Mouse (Mus musculus): Measurements from ENCODE around the gene Cdc42ep2. TPM values are rescaled to one million over a fixed set of nuclear protein-coding genes. Genes with fewer than 3 reads are reported as not detected.

Cdc42ep2 gene
- total RNA-seq, 4 experiments from 2014 or later, result 4.9 to 9.6 (median 8.3) TPM

DNA sequence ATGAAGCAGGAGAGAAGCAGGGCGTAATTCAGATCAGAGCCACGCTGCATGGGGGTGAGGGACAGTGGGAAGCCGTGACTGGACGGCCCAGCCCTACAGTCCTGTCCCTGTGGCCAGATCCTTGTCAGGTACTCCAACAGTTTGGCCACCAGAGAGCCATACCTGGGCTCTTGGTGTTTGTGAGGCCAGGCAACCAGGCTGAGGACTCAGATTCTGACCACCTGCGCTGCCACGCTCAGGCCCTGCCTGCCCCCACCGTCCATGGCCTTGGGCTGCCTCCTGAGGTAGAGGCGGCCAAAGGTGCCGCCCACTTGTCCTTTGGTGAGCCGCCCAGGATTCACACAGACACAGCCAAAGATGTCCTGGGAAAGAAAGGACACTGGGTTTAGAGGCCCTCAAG, 16.0 kb upstream of the Cdc42ep2 start:
- DNase-seq, result peak; percentile 58

DNA sequence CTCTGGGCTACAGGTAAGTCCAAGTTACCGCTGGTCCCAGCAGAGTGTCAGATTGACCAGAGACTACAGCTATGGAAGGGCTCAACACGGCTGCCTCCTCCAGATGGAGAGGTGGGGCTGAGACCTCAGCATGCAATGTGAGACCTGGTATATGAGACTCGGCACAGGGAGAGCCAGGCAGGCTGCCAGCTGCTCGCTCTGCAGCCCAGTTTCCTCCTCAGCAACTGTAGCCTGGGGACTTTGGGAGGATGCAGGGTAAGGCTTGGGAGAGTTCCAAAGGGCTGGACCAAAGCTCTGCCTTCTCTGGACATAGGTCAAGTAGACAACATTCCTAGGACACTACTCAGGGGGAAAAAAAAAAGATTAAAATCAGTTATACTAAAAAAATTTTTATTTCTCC, 15.6 kb upstream of the Cdc42ep2 start:
- DNase-seq, result peak; percentile 79

DNA sequence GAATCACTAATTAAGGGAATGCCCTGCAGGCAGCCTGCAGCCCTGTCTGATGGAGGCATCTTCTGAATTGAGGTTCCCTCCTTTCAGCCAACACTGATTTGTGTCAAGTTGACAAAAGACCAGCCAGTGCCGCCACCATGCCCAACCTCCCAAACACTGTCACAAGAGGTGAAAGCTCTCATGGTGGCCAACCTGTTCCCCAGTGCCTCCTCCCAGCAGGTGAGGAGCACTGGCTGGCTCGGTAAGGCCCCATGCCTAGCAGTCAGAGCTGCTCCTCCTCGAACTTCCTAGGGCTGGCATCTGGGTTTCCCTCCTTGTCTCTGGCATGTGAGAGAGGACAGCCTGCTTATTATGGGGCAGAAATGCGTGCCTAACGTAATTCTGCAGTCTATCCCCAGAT, 15.1 kb upstream of the Cdc42ep2 start:
- no peak for DNase-seq

DNA sequence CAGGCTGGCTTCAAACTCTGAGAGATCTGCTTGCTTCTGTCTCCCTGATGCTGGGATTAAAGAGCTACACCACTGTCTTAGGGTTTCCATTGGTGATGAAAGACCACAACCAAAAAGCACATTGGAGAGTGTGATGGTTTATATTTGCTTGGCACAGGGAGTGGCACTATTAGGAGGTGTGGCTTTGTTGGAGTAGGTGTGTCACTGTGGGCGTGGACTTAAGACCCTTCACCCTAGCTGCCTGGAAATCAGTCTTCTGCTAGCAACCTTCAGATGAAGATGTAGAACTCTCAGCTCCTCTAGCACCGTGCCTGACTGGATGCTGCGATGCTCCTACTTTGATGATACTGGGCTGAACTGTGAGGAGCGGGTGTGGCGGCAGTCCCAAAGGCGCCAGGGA, 13.9 kb upstream of the Cdc42ep2 start:
- DNase-seq, result no peak

- no peak for DNase-seq
Observed at GRCm38 (mm10) chr19:5937836-5938406, 13.3 kb upstream of the Cdc42ep2 start.

- DNase-seq, result no peak
Observed at GRCm38 (mm10) chr19:5937095-5937835, 12.6 kb upstream of the Cdc42ep2 start.

GRCm38 (mm10) chr19:5935691-5936090, 11.1 kb upstream of the Cdc42ep2 start:
- DNase-seq, result no peak

GRCm38 (mm10) chr19:5935266-5935665, 10.7 kb upstream of the Cdc42ep2 start:
- DNase-seq, result no peak

DNA sequence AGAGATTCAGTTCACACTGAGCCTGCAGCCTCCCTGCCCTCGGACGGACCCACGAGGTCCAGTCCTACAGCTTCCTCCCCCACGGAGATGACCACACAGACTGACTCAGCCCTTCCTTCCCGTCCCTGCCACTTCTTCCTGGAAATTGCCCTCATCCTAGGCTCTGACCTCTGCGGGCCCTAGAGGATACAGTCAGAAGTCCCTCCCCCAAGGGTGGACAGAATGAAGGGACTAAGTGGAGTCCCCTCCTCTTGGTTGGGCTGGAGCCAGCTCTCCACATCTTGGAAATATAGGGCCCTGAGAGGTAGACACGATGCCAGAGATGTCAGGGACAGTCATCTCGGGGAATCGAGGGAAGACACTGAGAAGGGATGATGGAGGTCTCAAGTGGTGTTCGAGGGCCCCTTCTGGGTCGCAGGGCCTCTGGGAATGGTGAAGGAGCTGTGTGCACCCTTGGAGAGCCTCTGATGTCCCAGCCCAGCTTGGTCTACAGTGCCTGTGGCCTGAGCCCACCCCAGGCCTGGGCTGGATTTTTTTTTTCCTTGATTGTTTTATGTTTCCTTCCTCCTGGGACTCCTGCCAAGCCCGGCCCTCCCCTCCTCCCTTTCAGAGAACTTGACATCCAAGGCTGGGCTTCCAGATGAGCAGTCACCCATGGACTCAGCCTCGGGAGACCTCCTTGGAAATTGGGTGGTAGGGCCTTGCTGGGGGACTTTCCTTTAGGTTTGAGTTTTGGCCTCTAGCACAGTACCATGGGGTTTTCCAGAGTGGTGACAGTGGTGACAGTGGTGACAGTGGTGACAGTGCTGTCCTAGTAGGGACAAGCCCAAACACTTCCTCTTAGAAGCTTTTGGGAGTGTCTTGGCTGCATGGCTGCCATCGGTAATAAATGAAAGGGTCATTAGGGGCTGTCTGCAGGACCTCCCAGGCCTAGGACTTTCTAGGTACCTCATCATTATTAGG, 5.3 kb upstream of the Cdc42ep2 start:
- peak; percentile 65 for DNase-seq

GRCm38 (mm10) chr19:5928546-5928945, 3.9 kb upstream of the Cdc42ep2 start:
- no peak for DNase-seq

- DNase-seq, result no peak
Observed at GRCm38 (mm10) chr19:5928104-5928503, 3.5 kb upstream of the Cdc42ep2 start.

GRCm38 (mm10) chr19:5927532-5927931, 2.9 kb upstream of the Cdc42ep2 start:
- DNase-seq, result no peak

DNA sequence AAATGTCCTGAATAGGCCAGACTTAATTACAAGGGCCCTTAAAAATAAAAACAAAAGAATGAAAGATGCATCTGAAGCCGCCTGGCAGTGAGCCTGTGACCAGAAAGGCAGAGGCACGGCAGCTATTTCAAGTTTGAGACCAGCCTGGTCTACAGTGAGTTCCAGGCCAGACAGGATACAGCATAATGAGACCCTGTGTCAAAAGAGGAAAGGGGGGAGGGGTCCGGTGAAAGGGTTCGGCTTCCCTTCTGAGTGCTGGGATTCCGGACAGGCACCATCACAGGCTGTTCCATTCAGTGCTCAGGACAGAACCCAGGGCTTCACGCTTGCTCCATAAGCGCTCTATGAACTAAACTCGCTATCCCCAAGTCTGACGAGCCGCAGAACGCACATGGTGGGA, 2.4 kb upstream of the Cdc42ep2 start:
- no peak for DNase-seq

- DNase-seq, result no peak
Observed at GRCm38 (mm10) chr19:5925311-5925855, 767 bp upstream of the Cdc42ep2 start.

DNA sequence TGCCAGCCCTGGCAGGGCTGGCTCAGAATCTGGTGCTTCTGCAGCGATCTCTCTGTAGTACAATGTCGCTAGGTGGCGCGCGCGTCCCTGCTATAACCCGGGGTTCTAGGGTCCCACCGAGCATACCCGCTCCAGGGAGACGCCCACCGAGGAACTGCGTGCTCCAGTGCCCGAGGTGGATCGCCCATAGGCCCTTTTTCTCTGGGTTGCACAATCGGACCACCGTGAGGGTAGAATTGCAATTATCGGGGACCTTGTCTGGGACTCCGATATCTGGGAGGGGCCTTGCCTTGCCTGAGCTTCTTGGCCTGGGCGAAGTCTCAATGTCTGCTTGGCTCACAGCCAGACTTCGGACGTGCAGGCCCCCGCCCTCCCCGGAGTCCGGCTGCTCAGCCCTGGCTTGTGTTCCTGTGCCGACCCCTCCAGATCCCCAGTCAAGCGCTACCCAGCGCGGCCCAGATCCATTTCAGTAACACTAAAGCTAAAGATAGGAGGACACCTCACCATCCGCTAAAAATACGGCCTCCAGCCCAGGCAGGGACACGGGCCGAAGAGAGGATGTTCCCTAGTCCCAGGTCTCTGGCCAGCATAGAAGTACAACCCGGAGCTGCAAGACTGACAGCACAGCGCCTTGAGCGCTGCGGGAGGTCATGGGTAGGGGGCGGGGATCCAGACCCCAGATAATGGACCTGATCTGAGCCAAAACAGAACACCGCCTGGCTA, 465 bp downstream of the Cdc42ep2 start:
- DNase-seq, result peak; percentile 68

- DNase-seq, result no peak
Observed at GRCm38 (mm10) chr19:5922963-5923362, 1.7 kb downstream of the Cdc42ep2 start.

DNA sequence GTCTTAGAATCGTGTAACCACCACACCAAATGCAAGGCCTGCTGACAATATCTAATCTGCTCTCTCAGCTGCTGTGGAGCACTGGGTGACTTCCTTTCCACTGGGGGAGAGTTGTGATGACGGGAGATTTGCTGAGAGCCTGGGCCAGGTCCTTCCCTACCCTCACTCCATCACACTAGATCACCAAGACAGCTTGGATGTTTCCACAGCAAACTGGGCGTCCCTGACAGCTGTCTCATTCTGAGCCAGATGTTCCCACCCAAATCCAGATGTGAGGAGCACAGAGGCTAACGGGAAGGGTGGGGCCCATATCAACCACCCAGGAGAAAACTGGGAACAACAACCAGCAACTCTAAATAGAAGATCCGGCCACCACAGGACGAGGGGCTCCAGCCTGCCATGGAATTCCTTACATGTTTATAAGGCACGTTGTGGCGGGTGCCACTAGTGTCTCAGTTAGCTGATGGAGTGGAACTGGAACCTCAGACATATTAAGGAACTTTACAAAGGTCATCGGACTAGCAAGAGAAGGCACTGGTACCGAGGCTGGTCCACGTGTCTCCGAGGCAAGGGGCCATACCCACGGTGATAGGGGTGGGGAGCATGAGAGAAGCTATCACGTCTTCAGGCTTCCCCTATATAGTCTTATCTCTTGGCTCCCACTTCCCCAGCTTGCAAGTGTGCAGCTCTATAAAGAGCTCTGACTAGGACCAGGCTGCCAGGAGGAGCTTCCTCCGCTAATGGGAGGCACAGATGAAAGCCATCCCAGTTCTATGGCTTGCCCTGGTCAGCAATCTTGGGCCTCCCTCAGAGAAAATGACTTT, 2.3 kb downstream of the Cdc42ep2 start:
- DNase-seq, result no peak

GRCm38 (mm10) chr19:5921715-5922114, 2.9 kb downstream of the Cdc42ep2 start:
- DNase-seq, result no peak

DNA sequence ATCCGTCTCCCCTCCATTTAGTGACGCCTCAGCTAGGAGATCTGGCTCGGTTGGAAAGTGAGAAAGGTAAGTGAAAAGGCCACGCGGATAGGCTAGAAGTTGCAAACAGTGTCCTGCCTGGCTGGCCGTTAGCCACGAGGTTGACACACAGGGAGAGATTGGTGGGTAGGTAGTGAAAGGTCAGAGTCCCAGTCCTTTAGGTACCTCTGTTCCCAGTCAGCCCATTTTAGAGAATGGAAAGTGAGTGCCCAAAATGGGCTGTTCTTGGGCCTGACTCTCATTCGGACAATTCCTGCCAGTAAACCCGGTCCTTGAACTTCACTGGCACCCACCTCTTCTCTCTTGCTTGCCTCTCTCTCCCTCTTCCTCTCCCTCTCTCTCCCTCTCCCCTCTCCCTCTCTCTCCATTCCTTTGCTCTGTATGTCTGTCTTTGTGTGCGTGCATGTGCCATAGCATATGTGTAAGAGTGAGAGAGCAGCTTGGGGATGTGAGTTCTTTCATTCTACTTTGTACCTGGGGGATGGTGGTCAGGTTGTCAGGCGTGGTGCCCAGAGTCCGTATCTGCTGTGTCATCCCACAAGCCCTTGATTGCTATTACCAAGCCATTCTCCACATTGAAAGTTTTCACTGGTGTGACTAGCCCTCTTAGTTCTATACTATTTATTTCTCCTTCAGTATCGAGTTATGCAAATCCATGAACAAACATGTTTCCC, 11.5 kb downstream of the Cdc42ep2 start, which contains the start of gene Dpf2:
Gene Dpf2 (minus strand): TSS at position 4 of the 713 bp plus-strand sequence.
- no peak for DNase-seq

All from adrenal gland, adult 8-10 months (tissue).